Mouse (Mus musculus) MEL (cell line): ENCODE results near the gene Hid1. TPM values are rescaled to one million over a fixed set of nuclear protein-coding genes. Genes with fewer than 3 reads are reported as not detected.

Experiments
- DNase-seq: peaks from one replicate; pipeline ENCODE4 v3.0.0; 2011; ENCODE audit warnings: low read depth, low spot score
- H3K27ac ChIP-seq: 2 replicates; pipeline ENCODE4 v1.5.1; 2012; ENCODE audit warnings: low read depth, mild to moderate bottlenecking, control low read depth, low read length, moderate library complexity; ENCODE audit not compliant: control insufficient read depth
- H3K27me3 ChIP-seq, 2 experiments: fragments of 150-350 bp in 1 of 2; sonication (generic) in 1 of 2; 2 replicates each; pipeline ENCODE4 v1.6.1; 2012; ENCODE audit warnings: low read length in 2 of 2, mild to moderate bottlenecking in 2 of 2, improper control_type of control experiment in 1 of 2, moderate library complexity in 1 of 2; ENCODE audit not compliant: insufficient read depth in 2 of 2, control insufficient read depth in 1 of 2
- H3K36me3 ChIP-seq, 2 experiments: 2 replicates each; pipeline ENCODE4 v1.6.1; 2012 to 2014; ENCODE audit warnings: low read length in 2 of 2, improper control_type of control experiment in 1 of 2, inconsistent platforms in 1 of 2, mild to moderate bottlenecking in 1 of 2; ENCODE audit not compliant: insufficient read depth in 2 of 2, control insufficient read depth in 1 of 2
- H3K4me1 ChIP-seq, 2 experiments: fragments of 150-350 bp in 1 of 2; sonication (generic) in 1 of 2; 2 replicates each; pipeline ENCODE4 v1.6.1; 2012; ENCODE audit warnings: low read length in 2 of 2, improper control_type of control experiment in 1 of 2, mild to moderate bottlenecking in 1 of 2; ENCODE audit not compliant: insufficient read depth in 2 of 2, control insufficient read depth in 1 of 2
- H3K4me3 ChIP-seq, 2 experiments: fragments of 150-350 bp in 1 of 2; sonication (generic) in 1 of 2; 2 replicates each; pipeline ENCODE4 v1.5.1; 2012; ENCODE audit warnings: low read depth in 2 of 2, low read length in 2 of 2, mild to moderate bottlenecking in 2 of 2, moderate library complexity in 2 of 2, control low read depth in 1 of 2, improper control_type of control experiment in 1 of 2; ENCODE audit not compliant: control insufficient read depth in 1 of 2, insufficient read depth in 1 of 2
- H3K79me2 ChIP-seq: 2 replicates; pipeline ENCODE4 v1.6.1; 2012; ENCODE audit warnings: mild to moderate bottlenecking, low read length, moderate library complexity; ENCODE audit not compliant: control insufficient read depth, poor library complexity, insufficient read depth
- H3K9ac ChIP-seq: 2 replicates; pipeline ENCODE4 v1.6.1; 2012; ENCODE audit warnings: low read depth, mild to moderate bottlenecking, control low read depth, low read length, moderate library complexity; ENCODE audit not compliant: control insufficient read depth, poor library complexity, severe bottlenecking
- H3K9me3 ChIP-seq: fragments of 150-350 bp; sonication (generic); replicated peaks from 2 replicates; pipeline ENCODE4 v1.6.1; 2012; ENCODE audit warnings: mild to moderate bottlenecking, low read length, improper control_type of control experiment, moderate library complexity; ENCODE audit not compliant: insufficient read depth
- CHD2 ChIP-seq: IDR thresholded peaks from 2 replicates; pipeline ENCODE4 v1.6.1; 2011; ENCODE audit warnings: low read length, improper control_type of control experiment
- EP300 ChIP-seq, 2 experiments: IDR thresholded peaks; 2 replicates each; pipeline ENCODE4 v1.6.1; 2011; ENCODE audit warnings: improper control_type of control experiment in 2 of 2, low read length in 2 of 2, low read depth in 1 of 2, mild to moderate bottlenecking in 1 of 2
- HCFC1 ChIP-seq: IDR thresholded peaks from 2 replicates; pipeline ENCODE4 v1.6.1; 2012; ENCODE audit warnings: low read depth, mild to moderate bottlenecking, inconsistent platforms, low read length, improper control_type of control experiment, moderate library complexity
- KAT2A ChIP-seq: conservative IDR thresholded peaks from 2 replicates; pipeline ENCODE4 v1.6.1; 2012; ENCODE audit warnings: low read depth, low read length, improper control_type of control experiment, inconsistent platforms
- MAX ChIP-seq: IDR thresholded peaks from 2 replicates; pipeline ENCODE4 v1.6.1; 2011; ENCODE audit warnings: low read length, improper control_type of control experiment
- MAZ ChIP-seq: IDR thresholded peaks from 2 replicates; pipeline ENCODE4 v1.6.1; 2012; ENCODE audit warnings: low read depth, mild to moderate bottlenecking, inconsistent platforms, low read length, improper control_type of control experiment
- MEF2A ChIP-seq: IDR thresholded peaks from 2 replicates; pipeline ENCODE4 v1.6.1; 2014; ENCODE audit warnings: low read depth, mild to moderate bottlenecking, inconsistent platforms, low read length, improper control_type of control experiment; ENCODE audit not compliant: poor library complexity, insufficient replicate concordance, severe bottlenecking; ENCODE audit errors: extremely low read depth
- MXI1 ChIP-seq: IDR thresholded peaks from 2 replicates; pipeline ENCODE4 v1.6.1; 2011; ENCODE audit warnings: mild to moderate bottlenecking, low read depth, low read length, improper control_type of control experiment
- MYC ChIP-seq: IDR thresholded peaks from 2 replicates; pipeline ENCODE4 v1.6.1; 2011; ENCODE audit warnings: low read depth, mild to moderate bottlenecking, low read length, improper control_type of control experiment, moderate library complexity
- NELFE ChIP-seq: IDR thresholded peaks from 2 replicates; pipeline ENCODE4 v1.6.1; 2011; ENCODE audit warnings: low read depth, low read length, improper control_type of control experiment
- POLR2A ChIP-seq, 2 experiments: IDR thresholded peaks; 2 replicates each; pipeline ENCODE4 v1.6.1; 2011 to 2012; ENCODE audit warnings: low read length in 2 of 2, mild to moderate bottlenecking in 2 of 2, control low read depth in 1 of 2, improper control_type of control experiment in 1 of 2, low read depth in 1 of 2, moderate library complexity in 1 of 2; ENCODE audit not compliant: control insufficient read depth in 1 of 2, insufficient read depth in 1 of 2, poor library complexity in 1 of 2
- POLR2AphosphoS5 ChIP-seq: IDR thresholded peaks from 2 replicates; pipeline ENCODE4 v1.6.1; 2012; ENCODE audit warnings: low read depth, borderline replicate concordance, mild to moderate bottlenecking, inconsistent platforms, low read length, moderate library complexity, mixed read lengths
- RAD21 ChIP-seq: IDR thresholded peaks from 2 replicates; pipeline ENCODE4 v1.6.1; 2011; ENCODE audit warnings: mild to moderate bottlenecking, low read depth, low read length, improper control_type of control experiment
- RCOR1 ChIP-seq: IDR thresholded peaks from 2 replicates; pipeline ENCODE4 v1.6.1; 2012; ENCODE audit warnings: low read depth, mild to moderate bottlenecking, inconsistent platforms, low read length, improper control_type of control experiment
- SIN3A ChIP-seq: IDR thresholded peaks from 2 replicates; pipeline ENCODE4 v1.6.1; 2012; ENCODE audit warnings: low read length, improper control_type of control experiment, inconsistent platforms
- TAL1 ChIP-seq: IDR thresholded peaks from 2 replicates; pipeline ENCODE4 v1.6.1; 2012; ENCODE audit warnings: mild to moderate bottlenecking, inconsistent platforms, low read length, moderate library complexity, mixed read lengths
- TBP ChIP-seq: IDR thresholded peaks from 2 replicates; pipeline ENCODE4 v1.8.0; 2011; ENCODE audit warnings: low read depth, low read length, improper control_type of control experiment
- UBTF ChIP-seq: IDR thresholded peaks from 2 replicates; pipeline ENCODE4 v1.6.1; 2012; ENCODE audit warnings: low read depth, mild to moderate bottlenecking, inconsistent platforms, low read length, improper control_type of control experiment, moderate library complexity, borderline replicate concordance; ENCODE audit not compliant: insufficient read depth
- USF1 ChIP-seq: IDR thresholded peaks from 2 replicates; pipeline ENCODE4 v1.6.1; 2014; ENCODE audit warnings: low read depth, mild to moderate bottlenecking, inconsistent platforms, low read length, improper control_type of control experiment, moderate library complexity
- USF2 ChIP-seq, 2 experiments: IDR thresholded peaks; 2 replicates each; pipeline ENCODE4 v1.6.1; 2011 to 2012; ENCODE audit warnings: improper control_type of control experiment in 2 of 2, low read length in 2 of 2, borderline replicate concordance in 1 of 2, inconsistent platforms in 1 of 2, low read depth in 1 of 2, mild to moderate bottlenecking in 1 of 2; ENCODE audit not compliant: insufficient read depth in 1 of 2
- ZKSCAN1 ChIP-seq: IDR thresholded peaks from 2 replicates; pipeline ENCODE4 v1.6.1; 2012; ENCODE audit warnings: low read depth, mild to moderate bottlenecking, inconsistent platforms, low read length, improper control_type of control experiment, moderate library complexity
- polyA plus RNA-seq, 2 experiments: library from polyadenylated mRNA; stranded (reverse) in 1 of 2; unstranded in 1 of 2; fragments of >175 nt in 1 of 2; fragments of >200 nt in 1 of 2; gene quantifications; 2 replicates each; pipeline versions ENCODE4 v1.2.1 to v1.2.4; 2012; ENCODE audit warnings: low replicate concordance in 2 of 2, low read depth in 1 of 2; ENCODE audit not compliant: insufficient read length in 2 of 2, insufficient read depth in 1 of 2, missing spikeins in 1 of 2
- total RNA-seq: library from RNA; depleted of rRNA; stranded (reverse); fragments of 300-350 nt; gene quantifications from 2 replicates; pipeline ENCODE4 v1.2.3, GENCODE M21; 2012

The Hid1 gene
- total and polyA plus RNA-seq, 3 experiments = 1.1 to 3.0 TPM; not detected in 1

DNA sequence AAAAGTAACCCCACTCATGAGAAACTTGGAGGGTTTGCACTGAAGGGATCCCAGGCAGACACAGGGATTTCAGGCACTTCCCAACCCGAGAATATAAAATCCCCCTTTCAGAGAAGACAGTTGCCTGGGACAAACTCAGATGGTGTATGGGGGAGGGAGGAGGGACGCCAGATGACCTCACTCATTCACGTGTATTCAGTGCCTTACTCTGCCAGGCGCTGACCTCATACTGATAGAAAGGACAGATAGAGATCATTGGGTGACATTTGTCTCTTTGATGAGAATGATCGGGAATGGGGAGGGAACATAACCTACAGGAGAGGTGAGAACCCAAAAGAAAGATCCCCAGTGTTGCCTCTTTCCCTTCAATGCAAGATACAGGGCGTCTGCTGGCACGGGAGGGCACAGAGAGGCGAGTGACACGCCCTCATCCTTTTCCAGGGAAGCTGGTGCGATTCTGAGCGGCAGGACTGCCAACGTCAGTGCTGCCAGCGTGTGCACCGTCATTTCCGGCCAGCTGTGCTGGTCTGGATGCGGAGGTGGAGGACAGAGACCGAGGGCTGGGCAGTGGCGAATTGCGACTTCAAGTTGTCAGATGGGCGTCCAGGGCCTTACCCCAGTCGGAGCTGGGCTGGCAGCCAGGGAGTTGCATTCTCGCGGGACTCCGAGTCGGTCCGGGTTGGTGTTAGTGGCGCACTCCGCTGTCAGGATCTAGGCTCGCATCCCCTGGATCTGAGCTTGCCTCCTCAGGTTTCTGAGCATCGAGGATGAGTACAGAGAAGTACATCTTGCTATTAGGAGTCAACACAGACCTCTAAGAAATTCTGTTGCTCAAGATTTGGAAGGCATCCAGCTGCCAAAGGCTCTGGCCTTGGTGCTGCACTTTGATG is 6.5 kb upstream of the Hid1 start:
- Histone ChIP-seq H3K27ac (no peak overlapping the region), H3K4me3 (peak overlapping the region in 1 of 2 experiments; percentile 24; a peak in 2 of 4 replicates)
- TF ChIP-seq RAD21 (no peak), CHD2 (peak; percentile 56), MAZ (no peak), SIN3A (peak; percentile 57; the same call in 1 of the 2 replicates), MAX (no peak), UBTF (no peak), HCFC1 (no peak), ZKSCAN1 (no peak), USF1 (no peak), POLR2AphosphoS5 (no peak), USF2 (IDR thresholded peaks at IDR 0.05; ENCODE audit: borderline replicate concordance in 1 of 2, insufficient read depth in 1 of 2, low read depth in 1 of 2, low read length in 2 of 2) (no peak), MXI1 (peak; percentile 31; the same call in 1 of the 2 replicates), POLR2A (IDR thresholded peaks at IDR 0.05; ENCODE audit: control insufficient read depth in 1 of 2, insufficient read depth in 1 of 2, low read depth in 1 of 2, low read length in 2 of 2, poor library complexity in 1 of 2) (no peak), MYC (no peak), TBP (no peak), TAL1 (no peak), NELFE (no peak), MEF2A (no peak), EP300 (IDR thresholded peaks at IDR 0.05; ENCODE audit: low read depth in 1 of 2, low read length in 2 of 2) (no peak), RCOR1 (no peak), KAT2A (no peak)
- TF ChIP-seq, all 39 proteins: peak for 3
- Histone ChIP-seq H3K79me2 (no peaks in the 10 kb centered on the region), H3K9ac (peak overlapping the region; percentile 16; the same call in 1 of the 2 replicates), H3K4me1 (peaks cover 5 to 6% of the 10 kb centered on the region in 2 experiments; a peak in 3 of 4 replicates), H3K27me3 (peaks cover 3 to 7% of the 10 kb centered on the region in 2 experiments; a peak in 3 of 4 replicates), H3K36me3 (peaks cover 0 to 3% of the 10 kb centered on the region in 2 experiments; a peak in 2 of 4 replicates), H3K9me3 (no peaks in the 10 kb centered on the region)
- peak; percentile 59 for DNase-seq
